Mouse (Mus musculus) lung, embryonic 16.5 days (tissue): ENCODE results near the gene Pnkd. TPM values are rescaled to one million over a fixed set of nuclear protein-coding genes. Genes with fewer than 3 reads are reported as not detected.

Experiments used
- ATAC-seq: fragments of 200-750 bp; cut with Nextera tagmentation; 2 replicates; pipeline ENCODE4 v1.8.0; 2017; ENCODE audit warnings: low read depth, mild to moderate bottlenecking, moderate library complexity
- H3K27ac ChIP-seq: fragments of 300-500 bp; sonication (generic); 2 replicates; pipeline ENCODE4 v1.5.1; 2014; ENCODE audit warnings: mild to moderate bottlenecking, control low read depth, low read length
- H3K27me3 ChIP-seq: fragments of 300-500 bp; sonication (generic); 2 replicates; pipeline ENCODE4 v1.6.1; 2014; ENCODE audit warnings: low read depth, low read length, mixed read lengths; ENCODE audit not compliant: control insufficient read depth, insufficient read depth
- H3K36me3 ChIP-seq: fragments of 300-500 bp; sonication (generic); 2 replicates; pipeline ENCODE4 v1.6.1; 2014; ENCODE audit warnings: low read length; ENCODE audit not compliant: control insufficient read depth, insufficient read depth
- H3K4me1 ChIP-seq: fragments of 300-500 bp; sonication (generic); replicated peaks from 2 replicates; pipeline ENCODE4 v1.6.1; 2014; ENCODE audit warnings: low read length, mixed read lengths; ENCODE audit not compliant: control insufficient read depth, insufficient read depth
- H3K4me2 ChIP-seq: fragments of 300-500 bp; sonication (generic); 2 replicates; pipeline ENCODE4 v1.6.1; 2014; ENCODE audit warnings: low read depth, low read length, control low read depth
- H3K4me3 ChIP-seq: fragments of 300-500 bp; sonication (generic); 2 replicates; pipeline ENCODE4 v1.5.1; 2014; ENCODE audit warnings: mild to moderate bottlenecking, low read length, control low read depth
- H3K9ac ChIP-seq: fragments of 300-500 bp; sonication (generic); 2 replicates; pipeline ENCODE4 v1.6.1; 2014; ENCODE audit warnings: low read length, control low read depth
- H3K9me3 ChIP-seq: fragments of 300-500 bp; sonication (generic); 2 replicates; pipeline ENCODE4 v1.6.1; 2016; ENCODE audit warnings: low read length; ENCODE audit not compliant: control insufficient read depth
- WGBS: fragments of 180-500 bp; shearing (Covaris S2); extraction: QIAGEN DNeasy Blood & Tissue Kit; methylation state at CpG from one replicate; pipeline ENCODE4 v1.1.7; 2014; 5-methylcytosine and 5-hydroxymethylcytosine counted together
- polyA plus RNA-seq: library from polyadenylated mRNA; unstranded; fragments of >200 nt; fragmentation: Nextera tagmentation; extraction: Ambion mirVana; gene quantifications from 2 replicates; pipeline ENCODE4 v1.2.1, GENCODE M21; 2015

The Pnkd gene
- polyA plus RNA-seq, 1 experiment from 2014 or later = 123 TPM

DNA sequence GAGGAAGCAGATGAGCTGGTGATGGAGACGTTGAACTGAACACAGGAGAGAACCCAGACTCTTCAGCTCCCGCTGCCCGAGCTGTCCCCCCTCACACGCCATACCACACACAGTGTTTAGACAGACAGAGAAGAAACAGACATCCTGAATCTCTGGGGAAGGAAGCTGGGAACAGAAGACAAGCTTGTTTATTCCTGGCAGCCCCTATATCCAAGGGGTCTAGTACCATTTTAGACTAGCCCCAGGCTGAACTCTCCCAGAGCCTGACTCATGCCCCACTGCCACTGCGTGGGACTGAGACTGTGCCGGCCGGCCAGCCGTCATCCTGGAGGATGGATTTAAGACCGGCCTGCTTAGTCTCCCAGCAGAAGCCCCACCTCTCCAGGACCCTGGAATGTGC lies 9.7 kb upstream of the Pnkd start:
- H3K27me3 ChIP-seq = no peaks in the 10 kb centered on the region
- H3K36me3 ChIP-seq = peaks cover 9% of the 10 kb centered on the region
- no peak overlapping the region for H3K9ac ChIP-seq
- peak overlapping the region; percentile 69 for H3K27ac ChIP-seq
- no peak overlapping the region for H3K4me3 ChIP-seq
- 21% methylated on average over 9 of the region's 9 CpGs for WGBS
- no peaks in the 10 kb centered on the region for H3K9me3 ChIP-seq
- H3K4me2 ChIP-seq = peak overlapping the region; percentile 20
- ATAC-seq = peak; percentile 58
- H3K4me1 ChIP-seq = peaks cover 12% of the 10 kb centered on the region; the same call in 1 of the 2 replicates

DNA sequence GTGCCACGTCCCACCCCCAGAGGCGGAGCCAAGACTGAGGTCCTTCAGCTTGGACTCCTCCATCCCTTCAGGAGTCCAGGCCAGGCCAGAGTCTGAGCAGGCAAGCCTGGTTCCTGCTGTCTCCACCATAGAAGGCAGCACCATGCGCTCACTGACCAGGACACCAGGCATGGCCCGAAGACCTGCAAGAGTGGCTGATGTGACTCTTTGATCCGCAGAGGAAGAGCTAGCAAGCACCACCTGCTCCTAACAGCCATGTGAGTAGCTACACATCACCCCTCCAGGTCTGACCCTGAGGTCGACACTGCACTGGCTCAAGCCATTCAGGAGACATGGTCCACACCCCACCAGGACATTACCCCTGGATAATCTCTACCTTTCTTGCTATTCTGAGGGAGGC lies 7.7 kb upstream of the Pnkd start:
- no peak overlapping the region for H3K9ac ChIP-seq
- WGBS = 63% methylated on average over 6 of the region's 6 CpGs
- no peak overlapping the region for H3K4me2 ChIP-seq
- H3K4me1 ChIP-seq = peaks cover 12% of the 10 kb centered on the region; the same call in 1 of the 2 replicates
- H3K27me3 ChIP-seq = no peaks in the 10 kb centered on the region
- no peak overlapping the region for H3K27ac ChIP-seq
- no peak overlapping the region for H3K4me3 ChIP-seq
- ATAC-seq = no peak
- peaks cover 27% of the 10 kb centered on the region for H3K36me3 ChIP-seq
- no peaks in the 10 kb centered on the region for H3K9me3 ChIP-seq

DNA sequence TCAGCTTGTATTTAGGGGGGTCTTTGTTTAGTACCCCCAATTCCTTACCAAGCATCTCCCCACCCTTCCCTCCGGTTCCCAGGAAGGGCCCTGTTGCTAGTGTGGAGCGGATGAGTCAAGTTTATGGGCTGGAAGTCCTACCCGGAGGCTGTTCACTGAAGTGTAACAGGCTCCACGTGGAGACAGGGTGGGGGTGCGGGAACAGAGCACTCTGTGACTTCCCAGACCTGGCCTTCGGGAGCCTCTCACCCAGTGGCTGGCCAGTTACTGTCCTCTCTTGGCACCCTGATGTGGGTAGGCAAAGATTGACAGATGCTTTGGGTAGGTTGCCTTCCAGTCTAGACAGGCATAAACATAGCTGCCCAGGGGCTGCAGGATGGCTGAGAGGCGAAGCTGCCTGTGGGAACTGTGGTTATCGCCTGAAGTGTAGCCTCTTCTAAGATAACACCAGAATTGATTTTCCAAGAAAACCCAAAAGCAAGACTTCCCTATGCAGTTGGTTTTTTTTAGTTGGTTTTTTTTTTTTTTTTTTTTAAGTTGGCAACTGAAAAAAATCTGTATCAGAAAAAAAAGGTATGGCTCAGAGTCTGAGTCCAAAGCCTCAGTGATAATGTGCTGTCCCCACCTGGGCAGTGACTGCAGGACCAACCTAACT lies 6.7 kb upstream of the Pnkd start:
- no peak overlapping the region for H3K27ac ChIP-seq
- peaks cover 13% of the 10 kb centered on the region for H3K4me1 ChIP-seq
- H3K27me3 ChIP-seq = no peaks in the 10 kb centered on the region
- H3K9ac ChIP-seq = no peak overlapping the region
- no peak for ATAC-seq
- peaks cover 28% of the 10 kb centered on the region for H3K36me3 ChIP-seq
- H3K9me3 ChIP-seq = no peaks in the 10 kb centered on the region
- no peak overlapping the region for H3K4me2 ChIP-seq
- H3K4me3 ChIP-seq = no peak overlapping the region
- 57% methylated on average over 8 of the region's 8 CpGs for WGBS

DNA sequence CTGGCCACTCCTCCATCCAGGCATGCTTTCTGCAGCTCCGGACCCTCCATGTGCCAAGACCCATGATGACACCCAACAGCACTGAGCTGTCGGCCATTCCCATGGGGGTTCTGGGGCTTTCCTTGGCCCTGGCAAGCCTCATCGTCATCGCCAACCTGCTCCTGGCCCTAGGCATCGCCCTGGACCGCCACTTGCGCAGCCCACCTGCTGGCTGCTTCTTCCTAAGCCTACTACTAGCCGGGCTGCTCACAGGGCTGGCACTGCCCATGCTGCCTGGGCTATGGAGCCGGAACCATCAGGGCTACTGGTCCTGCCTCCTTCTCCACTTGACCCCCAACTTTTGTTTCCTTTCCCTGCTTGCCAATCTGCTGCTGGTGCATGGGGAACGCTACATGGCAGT lies 6.2 kb upstream of the Pnkd start, which contains the start of gene Gpbar1:
Gene Gpbar1 (plus strand): TSS at position 13 of the 400 bp plus-strand sequence.
- Histone ChIP-seq H3K9me3 (no peaks in the 10 kb centered on the region), H3K36me3 (peaks cover 30% of the 10 kb centered on the region), H3K27ac (no peak within 1 kb of the TSS), H3K9ac (no peak within 1 kb of the TSS), H3K4me2 (no peak within 1 kb of the TSS), H3K4me1 (peaks cover 14% of the 10 kb centered on the region), H3K4me3 (no peak within 1 kb of the TSS), H3K27me3 (no peaks in the 10 kb centered on the region)
- ATAC-seq = no peak
- WGBS = 90% methylated on average over 10 of the region's 10 CpGs

DNA sequence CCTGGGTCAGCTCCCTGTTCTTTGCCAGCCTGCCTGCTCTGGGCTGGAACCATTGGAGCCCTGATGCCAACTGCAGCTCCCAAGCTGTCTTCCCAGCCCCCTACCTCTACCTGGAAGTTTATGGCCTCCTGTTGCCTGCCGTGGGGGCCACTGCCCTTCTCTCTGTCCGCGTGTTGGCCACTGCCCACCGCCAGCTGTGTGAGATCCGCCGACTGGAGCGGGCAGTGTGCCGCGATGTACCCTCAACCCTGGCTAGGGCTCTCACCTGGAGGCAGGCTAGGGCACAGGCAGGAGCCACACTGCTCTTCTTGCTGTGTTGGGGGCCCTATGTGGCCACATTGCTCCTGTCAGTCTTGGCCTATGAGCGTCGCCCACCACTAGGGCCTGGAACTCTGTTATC lies 5.7 kb upstream of the Pnkd start:
- no peak overlapping the region for H3K4me3 ChIP-seq
- H3K27me3 ChIP-seq = no peaks in the 10 kb centered on the region
- no peak for ATAC-seq
- no peak overlapping the region for H3K9ac ChIP-seq
- no peaks in the 10 kb centered on the region for H3K9me3 ChIP-seq
- H3K4me1 ChIP-seq = peaks cover 18% of the 10 kb centered on the region
- H3K36me3 ChIP-seq = peaks cover 30% of the 10 kb centered on the region
- H3K4me2 ChIP-seq = no peak overlapping the region
- H3K27ac ChIP-seq = no peak overlapping the region
- 81% methylated on average over 11 of the region's 11 CpGs for WGBS

DNA sequence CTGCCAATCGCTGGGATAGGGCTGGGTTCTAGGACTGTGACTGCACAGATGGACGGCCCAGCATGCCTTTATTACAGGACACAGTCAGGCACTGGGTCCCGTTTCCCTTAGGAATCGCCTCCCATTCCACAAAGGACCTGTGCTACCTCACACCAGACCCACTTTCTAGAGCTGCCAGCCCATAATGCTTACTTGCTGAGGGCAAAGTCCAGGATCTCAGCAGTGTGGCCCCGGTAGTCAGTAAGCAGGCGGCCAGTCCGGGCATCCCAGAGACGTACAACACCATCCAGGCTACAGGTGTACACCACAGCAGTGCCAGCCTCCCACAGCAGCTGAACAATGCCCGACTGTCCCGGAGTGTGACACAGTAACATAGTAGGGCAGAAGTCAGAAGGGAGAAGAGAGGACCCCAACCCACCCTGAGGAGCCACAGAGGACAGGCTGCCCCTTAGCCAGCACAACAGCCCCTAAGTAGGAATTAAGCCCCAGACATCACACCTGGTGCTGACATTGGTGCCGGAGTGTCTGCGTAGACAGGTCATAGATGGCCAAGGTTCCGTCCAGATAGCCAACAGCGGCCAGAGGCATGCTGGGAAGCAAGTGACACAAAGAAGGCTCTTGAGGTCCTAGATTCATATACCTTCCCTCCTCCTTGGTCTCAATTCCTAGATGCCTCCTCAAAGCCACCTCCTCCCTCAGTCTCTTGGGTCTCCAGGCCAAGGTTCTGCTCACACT lies 4.0 kb upstream of the Pnkd start:
- H3K9ac ChIP-seq = no peak overlapping the region
- 90% methylated on average over 14 of the region's 14 CpGs for WGBS
- H3K36me3 ChIP-seq = peaks cover 30% of the 10 kb centered on the region
- no peak overlapping the region for H3K4me3 ChIP-seq
- peaks cover 12% of the 10 kb centered on the region for H3K4me1 ChIP-seq
- no peak overlapping the region for H3K4me2 ChIP-seq
- H3K27me3 ChIP-seq = no peaks in the 10 kb centered on the region
- H3K9me3 ChIP-seq = no peaks in the 10 kb centered on the region
- ATAC-seq = no peak
- no peak overlapping the region for H3K27ac ChIP-seq

DNA sequence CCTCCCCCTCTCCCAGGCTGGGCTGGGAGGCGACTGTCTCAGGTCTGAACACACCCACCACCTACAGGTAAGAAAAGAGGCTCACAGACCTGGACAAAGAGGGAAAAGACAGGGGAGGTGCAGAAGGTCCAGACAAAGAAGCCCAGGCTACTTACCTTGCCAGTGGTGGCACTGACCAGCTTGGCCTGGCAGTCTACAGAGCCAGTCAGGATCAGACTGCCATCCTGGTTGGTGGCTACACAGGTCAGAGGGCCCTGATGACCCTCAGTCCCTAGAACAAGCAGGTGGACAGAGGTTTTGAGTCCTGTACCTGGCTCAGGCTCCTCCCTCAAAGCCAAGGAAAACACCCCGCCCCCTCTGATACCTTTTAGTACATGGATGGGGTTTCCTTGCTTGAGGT lies 3.4 kb upstream of the Pnkd start:
- Histone ChIP-seq H3K9me3 (no peaks in the 10 kb centered on the region), H3K36me3 (peaks cover 30% of the 10 kb centered on the region), H3K27ac (no peak overlapping the region), H3K9ac (no peak overlapping the region), H3K4me1 (peaks cover 16% of the 10 kb centered on the region), H3K27me3 (no peaks in the 10 kb centered on the region), H3K4me3 (no peak overlapping the region), H3K4me2 (no peak overlapping the region)
- ATAC-seq = no peak
- WGBS = 81% methylated on average over 2 of the region's 2 CpGs

DNA sequence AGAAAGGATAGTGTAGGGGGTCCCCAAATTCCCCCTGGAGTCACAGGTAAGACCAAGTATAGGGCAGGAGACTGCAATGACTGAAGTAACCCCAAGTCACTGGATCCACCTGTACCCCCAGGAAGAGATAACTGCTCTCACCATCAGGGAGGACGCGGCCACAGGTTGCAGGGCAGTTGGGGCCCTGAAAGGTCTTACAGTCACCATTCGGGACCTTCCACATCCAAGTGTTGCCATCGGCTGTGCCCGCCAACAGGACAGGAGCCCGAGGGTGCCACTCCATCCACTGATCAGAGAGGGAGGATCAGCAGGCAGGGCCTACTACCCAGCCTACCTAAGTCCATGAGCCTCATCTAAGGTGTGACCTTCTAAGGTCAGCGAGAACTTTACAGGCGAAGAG lies 2.8 kb upstream of the Pnkd start:
- 95% methylated on average over 8 of the region's 8 CpGs for WGBS
- H3K4me1 ChIP-seq = peaks cover 16% of the 10 kb centered on the region

DNA sequence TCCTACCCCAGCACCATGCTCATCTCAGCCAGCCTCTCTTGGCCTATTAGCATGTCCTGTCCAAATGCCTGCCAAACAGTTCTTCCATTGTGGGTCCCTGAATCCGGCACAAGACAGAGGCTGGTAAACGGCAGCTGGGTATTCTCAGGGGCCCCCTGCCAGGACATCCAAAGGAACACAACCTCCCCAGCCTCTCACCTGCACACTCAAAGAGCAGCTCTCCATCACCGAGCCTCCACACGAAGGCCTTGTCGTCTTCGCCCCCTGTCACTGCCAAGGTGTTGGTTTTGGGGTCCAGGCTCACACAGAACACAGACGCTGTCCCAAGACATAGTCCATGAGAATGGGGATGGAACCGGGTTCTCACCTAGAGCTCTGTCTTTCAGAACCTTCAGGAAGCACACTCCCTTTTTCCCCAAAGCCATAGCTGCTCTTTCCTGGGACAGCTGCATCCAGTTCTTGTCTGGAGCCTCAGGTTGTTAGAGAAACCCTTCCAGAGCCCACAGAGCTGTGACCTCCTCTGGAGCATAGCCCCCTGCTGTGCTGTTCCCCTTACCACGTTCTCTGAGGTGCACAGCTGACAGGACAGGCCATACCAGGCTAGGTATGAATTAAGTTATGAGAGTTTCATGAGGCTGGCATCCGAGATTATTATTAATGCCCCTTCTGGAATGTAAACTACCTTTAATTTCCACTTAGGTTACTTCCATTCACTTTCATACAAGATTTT lies 1.7 kb upstream of the Pnkd start:
- Histone ChIP-seq H3K9ac (0 out of 2 replicates have a peak overlapping the region, but pooled peaks have one; percentile 44), H3K27me3 (no peaks in the 10 kb centered on the region), H3K4me2 (no peak overlapping the region), H3K27ac (no peak overlapping the region), H3K9me3 (no peaks in the 10 kb centered on the region), H3K4me1 (peaks cover 20% of the 10 kb centered on the region), H3K4me3 (no peak overlapping the region), H3K36me3 (peaks cover 33% of the 10 kb centered on the region)
- WGBS = 87% methylated on average over 10 of the region's 10 CpGs
- ATAC-seq = no peak

More for the DNA sequence above, 2.8 kb upstream of the Pnkd start:
- H3K36me3 ChIP-seq = peaks cover 30% of the 10 kb centered on the region
- no peaks in the 10 kb centered on the region for H3K9me3 ChIP-seq
- H3K27ac ChIP-seq = no peak overlapping the region
- no peaks in the 10 kb centered on the region for H3K27me3 ChIP-seq
- no peak overlapping the region for H3K4me2 ChIP-seq
- no peak for ATAC-seq
- no peak overlapping the region for H3K9ac ChIP-seq
- H3K4me3 ChIP-seq = no peak overlapping the region
